Mouse (Mus musculus) gastrocnemius, adult 8-10 months (tissue): ENCODE data around the gene Strap. TPM values are rescaled to one million over a fixed set of nuclear protein-coding genes. Genes with fewer than 3 reads are reported as not detected.
"Not testable (repeated sequence)": the region's sequence is repeated elsewhere in the genome, so short reads cannot be mapped to it uniquely, and the experiment has no call there.

ENCODE experiments used
- DNase-seq, 2 experiments: peaks; one replicate each; pipeline ENCODE4 v3.0.0; 2022; ENCODE audit warnings: low spot score in 2 of 2
- total RNA-seq, 4 experiments: library from RNA; stranded (reverse); gene quantifications; 2 replicates each; pipeline ENCODE4 v1.2.4; 2022

Gene Strap
- total RNA-seq, result 10 to 100 TPM; 84.3 to 91.2 (median 88.7) TPM

DNA sequence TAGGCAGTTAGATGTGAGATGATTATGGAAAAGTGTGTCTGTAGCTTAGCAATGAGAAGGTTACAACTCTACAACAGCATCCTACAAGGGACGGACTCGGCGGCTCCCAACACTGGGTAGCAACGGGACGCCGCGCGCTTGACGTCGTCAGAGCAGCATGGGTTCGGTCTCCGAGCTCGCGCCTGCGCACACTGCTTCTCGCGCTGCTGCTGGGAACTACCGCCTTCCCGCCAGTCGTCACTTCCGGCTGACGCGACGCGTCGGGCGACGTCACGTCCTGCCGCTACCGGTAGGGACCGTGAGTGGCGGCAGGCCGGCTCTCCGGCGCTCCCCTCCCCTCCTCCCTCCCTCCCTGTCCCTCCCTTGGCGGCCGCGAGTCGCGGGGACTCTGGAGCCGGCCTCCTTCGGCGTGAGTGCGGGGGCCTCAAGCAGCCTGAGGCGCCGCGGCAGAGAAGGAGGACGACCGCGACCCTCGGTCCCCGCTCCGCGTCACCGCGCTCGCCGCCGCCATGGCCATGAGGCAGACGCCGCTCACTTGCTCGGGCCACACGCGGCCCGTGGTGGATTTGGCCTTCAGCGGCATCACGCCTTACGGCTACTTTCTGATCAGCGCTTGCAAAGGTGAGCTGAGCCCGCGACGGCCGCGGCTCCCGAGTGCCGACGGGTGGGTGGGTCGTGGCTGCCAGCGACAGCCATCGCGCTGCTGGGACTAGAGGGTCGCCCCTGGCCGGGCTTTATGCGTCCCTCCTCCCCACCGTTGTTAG is at the start of gene Strap:
Gene Strap (plus strand): TSS at position 233 of the 764 bp plus-strand sequence.
- DNase-seq, result peak; percentile 77 to 90

DNA sequence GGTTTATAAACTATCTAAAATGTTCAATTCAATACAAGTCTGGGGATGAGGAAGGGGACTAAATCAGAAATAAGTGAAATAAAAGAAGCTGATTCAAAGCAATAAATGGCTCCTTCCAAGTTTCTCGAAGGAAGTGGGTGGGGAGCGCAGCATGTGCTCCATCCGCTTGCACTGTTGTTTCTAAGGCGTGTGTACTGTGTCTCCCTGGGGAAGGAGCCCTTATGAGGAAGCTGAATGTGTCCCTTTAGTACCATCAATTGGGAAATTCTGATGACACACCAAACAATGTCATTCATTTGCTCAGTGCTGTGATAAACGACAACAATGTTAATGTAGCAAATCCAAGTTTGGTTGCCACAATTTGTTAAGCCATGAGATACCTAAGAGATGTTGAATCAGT is 47.2 kb upstream of the Strap start:
- no peak for DNase-seq

DNA sequence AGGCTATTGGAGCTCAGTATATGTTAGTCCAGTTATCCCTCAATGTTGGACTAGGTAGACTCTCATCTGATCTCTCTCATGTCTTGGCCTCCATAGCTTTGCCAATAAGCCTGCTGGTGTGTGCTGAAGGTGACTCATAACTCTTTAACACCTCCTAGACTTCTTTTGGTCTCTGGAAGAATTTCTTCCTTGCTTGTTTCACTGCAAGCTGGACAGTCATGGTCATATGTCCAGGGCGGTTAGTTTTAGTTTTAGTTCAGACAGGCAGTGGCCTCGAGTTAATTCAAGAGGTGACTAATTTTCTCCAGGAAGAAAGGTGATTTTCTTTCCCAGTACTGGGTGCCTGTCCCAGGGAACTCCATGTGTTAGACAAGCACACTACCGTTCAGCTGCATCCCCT is 46.8 kb upstream of the Strap start:
- DNase-seq, result no peak

- no peak for DNase-seq
Observed at GRCm38 (mm10) chr6:137688506-137689105, 46.3 kb upstream of the Strap start.

- DNase-seq, result peak in 1 of 2 experiments; percentile 9
Observed at GRCm38 (mm10) chr6:137690550-137691119, 44.2 kb upstream of the Strap start.

DNA sequence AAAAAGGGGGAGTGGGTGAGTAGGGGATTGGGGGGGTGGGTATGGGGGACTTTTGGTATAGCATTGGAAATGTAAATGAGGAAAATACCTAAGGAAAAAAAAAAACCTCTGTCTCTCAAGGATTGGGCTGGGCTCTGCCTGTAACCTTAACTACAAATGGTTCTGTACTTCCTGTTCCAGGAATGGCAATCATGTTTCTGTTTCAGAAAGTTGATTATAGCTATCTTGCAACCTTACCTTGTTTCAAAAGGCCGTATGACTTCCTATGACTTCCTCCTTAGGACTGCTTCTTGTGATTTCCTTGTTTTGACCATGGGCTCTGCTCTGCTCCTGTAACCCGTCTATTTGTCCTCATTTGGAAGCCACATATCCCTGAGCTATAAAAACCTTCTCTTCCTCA is 40.6 kb upstream of the Strap start:
- no peak for DNase-seq

DNA sequence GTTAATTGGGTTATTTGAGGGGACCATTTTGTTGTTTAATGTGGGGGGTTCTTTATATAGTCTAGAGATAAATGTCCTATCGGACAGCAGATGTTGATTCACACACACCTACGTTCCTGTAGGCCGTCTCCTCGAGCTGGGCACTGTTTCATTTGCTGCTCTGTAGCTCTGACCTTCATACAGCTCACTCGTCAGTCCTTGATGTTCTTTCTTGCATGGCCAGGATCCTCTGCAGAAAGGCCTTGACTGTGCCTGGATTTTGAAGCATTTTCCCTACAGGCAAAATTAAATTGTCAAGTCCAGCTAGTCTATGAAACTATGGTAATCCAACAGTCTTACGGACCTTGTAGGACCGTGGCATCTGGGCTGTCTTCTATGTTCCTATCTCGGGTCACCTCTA is 39.8 kb upstream of the Strap start:
- DNase-seq, result no peak

DNA sequence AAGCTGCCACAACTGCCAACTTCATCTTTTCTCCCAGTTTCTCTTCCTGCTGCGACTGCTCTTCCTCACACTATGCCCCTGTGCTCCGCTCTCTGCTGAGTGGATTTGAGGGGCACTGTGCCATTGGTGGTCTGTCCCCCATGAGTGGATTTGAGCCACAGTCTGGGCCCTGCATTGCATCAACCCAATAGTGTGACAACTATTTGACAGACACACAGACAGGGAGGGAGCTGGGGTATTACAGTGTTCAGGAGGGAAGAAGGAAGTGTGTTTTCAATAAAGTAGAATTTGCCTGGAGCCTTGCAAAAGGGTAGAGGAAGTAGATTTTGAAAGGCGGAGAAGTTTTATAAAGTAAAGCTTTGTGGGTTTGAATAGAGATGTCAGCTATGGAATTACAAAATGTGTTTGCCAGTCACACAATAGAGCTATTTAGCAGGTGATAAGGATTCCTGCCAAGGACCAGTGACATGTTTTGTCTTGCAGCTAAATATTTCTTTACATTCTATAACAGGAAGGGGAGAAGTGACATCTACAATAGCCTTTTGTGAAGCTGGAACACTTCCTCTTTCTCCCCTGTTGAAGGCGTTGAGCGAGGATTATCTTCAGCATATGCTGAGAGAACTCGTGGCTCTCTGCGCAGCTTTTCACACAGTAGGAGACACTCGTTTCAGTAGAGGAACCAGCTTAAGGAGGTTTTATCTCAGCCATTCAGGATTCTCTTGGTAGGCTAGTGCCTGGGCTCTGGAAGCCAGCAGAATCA is 38.3 kb upstream of the Strap start:
- no peak for DNase-seq

GRCm38 (mm10) chr6:137699434-137699833 is 35.4 kb upstream of the Strap start:
- DNase-seq, result no peak

- DNase-seq, result no peak
Observed at GRCm38 (mm10) chr6:137702186-137702585, 32.7 kb upstream of the Strap start.

DNA sequence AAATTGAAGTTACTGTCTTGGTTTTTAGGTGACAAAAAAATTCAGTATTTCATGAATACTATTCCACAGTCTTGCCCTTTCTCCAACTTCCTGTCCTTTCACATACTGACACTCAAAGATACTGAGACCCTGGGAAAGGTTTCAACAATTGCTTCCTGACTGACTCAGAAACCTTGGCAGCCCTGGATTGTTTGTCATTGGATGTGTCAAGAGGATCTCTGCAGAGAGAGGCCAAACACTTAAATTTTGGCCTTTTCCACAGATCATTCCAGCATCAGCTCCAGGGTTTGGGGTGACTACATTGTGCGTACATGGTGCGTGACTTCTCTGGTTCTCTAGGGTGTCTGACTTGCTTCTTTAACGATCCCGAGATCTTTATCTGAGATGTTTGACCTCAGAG is 32.0 kb upstream of the Strap start:
- DNase-seq, result peak in 1 of 2 experiments; percentile 8

GRCm38 (mm10) chr6:137703431-137703830 is 31.4 kb upstream of the Strap start:
- no peak for DNase-seq

DNA sequence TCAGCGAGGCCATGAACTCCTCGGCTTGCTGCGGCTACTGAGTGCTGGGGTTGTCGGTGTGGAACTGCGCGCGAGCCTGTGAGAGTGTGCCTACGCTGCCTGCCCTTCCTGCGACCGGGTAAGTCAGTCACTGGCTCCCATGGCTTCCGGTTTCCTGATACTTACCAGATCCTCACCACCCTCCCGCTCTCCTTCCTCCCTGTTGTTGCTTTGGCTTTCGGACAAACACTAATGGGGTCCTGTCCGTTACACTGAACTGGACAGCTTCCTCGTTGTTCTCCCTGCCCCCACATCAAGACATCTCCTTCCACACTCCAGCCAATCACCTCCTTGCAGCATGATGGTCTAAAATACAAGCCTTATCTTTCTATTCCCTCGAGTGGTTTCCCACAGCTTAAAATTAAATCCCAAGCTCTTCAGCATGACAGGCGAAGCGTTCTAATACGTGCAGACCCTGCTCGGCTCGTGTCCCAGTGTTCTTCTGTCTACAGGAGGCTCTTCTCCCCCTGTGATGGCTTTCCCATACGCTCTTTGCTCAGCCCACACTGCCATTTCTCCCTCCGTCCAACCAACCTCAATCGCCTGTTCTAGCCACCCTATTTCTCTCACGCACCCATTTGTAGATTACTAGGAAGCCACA is 30.5 kb upstream of the Strap start:
- DNase-seq, result peak; percentile 4 to 7

- no peak for DNase-seq
Observed at GRCm38 (mm10) chr6:137706209-137706608, 28.7 kb upstream of the Strap start.

GRCm38 (mm10) chr6:137708726-137709405 is 26.0 kb upstream of the Strap start:
- not testable (repeated sequence) for DNase-seq

DNA sequence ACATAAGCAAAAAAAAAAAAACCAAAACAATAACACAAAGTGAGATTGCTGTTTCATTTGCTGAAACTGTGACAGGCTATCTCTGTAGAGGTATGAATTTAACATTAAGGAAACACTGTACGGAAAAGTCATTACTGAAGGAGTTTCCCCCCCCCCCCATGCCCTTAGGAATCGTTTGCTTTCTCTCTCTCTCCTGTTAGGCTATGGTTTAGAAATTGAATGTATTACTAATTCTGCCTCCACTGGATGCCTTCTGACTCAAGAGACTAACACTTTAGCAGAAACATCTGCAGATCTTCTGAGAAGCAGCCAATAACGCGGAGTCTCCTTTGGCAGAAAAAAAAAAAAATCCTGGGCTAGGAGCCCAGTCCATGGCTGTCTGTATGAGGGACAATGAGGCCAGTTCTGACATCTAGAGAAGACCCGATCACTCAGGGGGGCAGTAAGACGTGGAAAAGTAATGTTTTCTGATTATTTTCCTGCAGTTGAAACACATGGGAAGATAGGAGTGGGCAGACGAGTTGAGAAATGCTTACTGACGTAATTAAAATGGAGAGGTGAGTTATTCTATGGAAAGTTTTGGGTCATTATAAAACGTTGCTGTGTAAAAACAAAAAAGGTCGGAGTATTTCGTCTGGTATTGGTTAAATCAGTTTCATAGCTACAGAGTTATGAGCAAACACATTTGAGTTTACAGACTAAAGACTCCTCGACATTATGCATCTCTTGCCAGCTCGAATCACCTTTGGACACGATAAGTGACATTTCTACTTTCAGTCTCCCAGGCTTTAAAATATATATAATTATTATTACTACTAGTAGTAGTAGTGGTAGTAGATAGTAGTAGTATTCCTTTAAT is 24.5 kb upstream of the Strap start:
- no peak for DNase-seq

GRCm38 (mm10) chr6:137712654-137713309 is 22.1 kb upstream of the Strap start:
- DNase-seq, result no peak

DNA sequence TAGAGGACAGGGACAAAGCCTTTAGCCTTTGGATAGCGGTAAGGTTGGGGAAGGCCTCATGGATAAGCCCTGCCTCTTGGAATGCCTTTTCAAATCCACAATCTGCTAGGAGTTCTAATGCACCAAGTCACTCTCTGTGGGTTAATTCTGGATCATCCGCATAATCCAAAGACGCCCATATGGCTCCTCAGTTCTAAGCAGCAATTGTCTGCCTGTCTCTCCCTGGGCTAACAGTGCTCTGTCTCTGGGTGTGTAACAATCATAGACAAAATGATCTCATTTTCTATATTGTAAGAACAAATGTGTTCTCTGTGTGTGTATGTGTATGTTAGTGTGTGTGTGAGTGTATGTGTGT is 21.6 kb upstream of the Strap start:
- no peak for DNase-seq

DNA sequence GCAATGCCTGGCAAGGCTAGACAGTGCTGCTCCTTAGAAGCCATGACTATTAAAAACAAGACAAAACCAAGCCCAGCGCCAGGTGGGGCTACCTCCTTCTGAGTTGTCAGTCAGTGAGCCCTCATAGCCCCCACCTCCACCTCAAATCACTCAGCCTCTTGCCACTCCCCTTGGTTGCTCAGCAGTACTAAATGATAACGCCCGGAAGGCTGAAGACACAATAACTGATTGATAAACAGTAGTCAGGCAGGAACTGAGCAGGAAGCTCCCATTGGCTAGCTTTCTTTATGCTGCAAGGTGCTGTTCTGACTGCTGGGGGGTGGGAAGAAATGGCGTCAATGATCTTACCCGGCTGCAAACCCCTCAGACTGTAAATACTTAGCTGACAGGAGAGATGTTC is 18.1 kb upstream of the Strap start:
- DNase-seq, result no peak
